Mouse (Mus musculus): Measurements from ENCODE around the gene Pstpip1.

DNA sequence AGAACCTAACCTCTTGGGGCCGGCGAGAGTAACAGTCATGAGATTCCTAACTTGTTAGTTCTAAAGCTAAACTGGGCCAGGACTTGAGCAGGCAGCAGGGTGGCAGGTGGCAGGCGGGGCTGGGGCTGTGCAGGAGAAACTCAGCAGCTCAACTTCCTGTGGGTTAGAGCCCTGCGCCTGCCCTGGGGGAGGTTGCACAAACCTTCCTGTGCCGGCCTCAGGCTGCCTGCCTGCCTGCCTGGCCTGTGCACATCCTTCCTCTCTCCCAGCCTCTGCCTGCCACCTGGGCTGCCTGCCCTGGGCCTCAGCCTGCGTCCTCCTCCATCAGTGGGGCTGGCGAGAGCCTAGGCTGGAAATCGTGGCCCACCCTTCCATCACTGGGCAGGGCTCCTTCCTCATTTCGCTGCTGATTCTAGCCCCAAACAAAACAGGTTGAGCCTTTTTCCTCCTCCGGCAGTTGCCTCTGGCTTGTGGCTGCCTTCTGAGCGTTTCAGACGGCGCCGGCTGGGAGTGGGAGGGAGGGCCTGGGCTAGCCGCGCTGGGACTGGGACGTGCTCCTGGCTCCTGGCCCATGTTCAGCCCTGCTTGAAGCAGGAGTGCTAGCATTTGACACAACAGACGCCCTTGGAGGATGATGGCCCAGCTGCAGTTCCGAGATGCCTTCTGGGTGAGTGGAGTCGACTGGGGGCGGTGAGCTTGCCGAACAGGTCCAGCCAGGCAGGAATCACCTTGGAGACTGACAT is at the start of gene Pstpip1:
- no peak for TF ChIP-seq ZC3H11A (IDR thresholded peaks at IDR 0.05; ENCODE audit: low read depth, low read length)
- TF ChIP-seq ZKSCAN1 (IDR thresholded peaks at IDR 0.05; ENCODE audit: borderline replicate concordance, low read depth, low read length) = no peak
- peak; percentile 55; the same call in 1 of the 2 replicates for TF ChIP-seq NELFE (IDR thresholded peaks at IDR 0.05; ENCODE audit: low read depth, low read length)
- TF ChIP-seq CTCF (conservative IDR thresholded peaks at IDR 0.05 in 1 of 2, IDR thresholded peaks at IDR 0.05 in 1 of 2; ENCODE audit: low read depth in 2 of 2, low read length in 2 of 2) = no peak
- TF ChIP-seq TCF12 (IDR thresholded peaks at IDR 0.05; ENCODE audit: low read depth, low read length) = no peak
- no peak for TF ChIP-seq EP300 (IDR thresholded peaks at IDR 0.05; ENCODE audit: low read length)
- TF ChIP-seq TBP (conservative IDR thresholded peaks at IDR 0.05; ENCODE audit: low read depth, low read length) = 0 out of 2 replicates have a peak, but pooled peaks have one; percentile 56
- TF ChIP-seq JUN (IDR thresholded peaks at IDR 0.05; ENCODE audit: insufficient read depth, low read depth, low read length) = no peak
- TF ChIP-seq BHLHE40 (IDR thresholded peaks at IDR 0.05; ENCODE audit: low read depth, low read length) = no peak
